Mouse (Mus musculus) spleen, embryonic (tissue): ENCODE measurements around the gene Fkbp8.

ENCODE experiments used
- CTCF ChIA-PET: fragments of 350-600 bp; sonication (Branson Sonifier 250); formaldehyde crosslinking; loops from one replicate; lab custom pipeline; 2022; lab: Charles Lee

Fkbp8 gene

GRCm38 (mm10) chr8:70501820-70502529, 25.5 kb upstream of the Fkbp8 start:
- CTCF ChIA-PET, result no interaction called here

DNA sequence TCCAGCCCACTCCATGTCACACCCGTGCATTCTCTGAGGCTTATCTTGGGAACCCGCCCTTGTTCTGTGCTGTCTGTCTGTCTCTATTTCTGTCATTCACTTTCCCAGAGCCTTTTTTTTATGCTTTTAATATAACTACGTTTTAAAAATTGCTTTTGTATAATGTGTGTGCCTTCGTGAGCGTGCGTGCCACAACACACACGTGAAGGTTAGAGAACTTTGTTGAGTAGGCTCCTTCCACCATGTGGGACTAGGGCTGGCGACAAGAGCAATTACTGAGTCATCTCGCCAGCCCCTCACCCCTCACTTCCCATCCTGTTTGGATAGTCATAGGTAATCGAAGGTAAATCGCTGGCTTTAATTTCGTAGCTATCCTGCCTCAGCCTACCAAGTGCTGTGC, 25.0 kb upstream of the Fkbp8 start:
- CTCF ChIA-PET, result interaction anchor here (0.7 kb wide), 1 partner anchor 597 kb away, joined by 3 read pairs; no protein-coding TSS in a partner anchor

- CTCF ChIA-PET, result interaction anchor here (0.7 to 0.8 kb wide), 2 partner anchors 598 to 683 kb away, joined by 3 to 7 read pairs; no protein-coding TSS in a partner anchor
Observed at GRCm38 (mm10) chr8:70503062-70503750, 24.3 kb upstream of the Fkbp8 start.

GRCm38 (mm10) chr8:70504291-70504716, 23.2 kb upstream of the Fkbp8 start:
- CTCF ChIA-PET, result interaction anchor here (1.0 kb wide), 1 partner anchor 78 kb away, joined by 3 read pairs; no protein-coding TSS in a partner anchor

- CTCF ChIA-PET, result interaction anchor here (0.6 to 1.0 kb wide), 3 partner anchors 14 to 203 kb away, joined by 3 to 9 read pairs (median 3); no protein-coding TSS in a partner anchor
Observed at GRCm38 (mm10) chr8:70504851-70505250, 22.7 kb upstream of the Fkbp8 start.

GRCm38 (mm10) chr8:70505698-70506327, 21.7 kb upstream of the Fkbp8 start:
- CTCF ChIA-PET, result interaction anchor here (0.6 to 0.8 kb wide), 4 partner anchors 15 to 204 kb away, joined by 3 to 9 read pairs (median 6); no protein-coding TSS in a partner anchor

GRCm38 (mm10) chr8:70506328-70507026, 21.0 kb upstream of the Fkbp8 start, which contains the start of gene Rex1bd:
Rex1bd (minus strand) TSS chr8:70506752.
- CTCF ChIA-PET, result interaction anchor here (0.6 to 0.8 kb wide), 2 partner anchors 47 to 72 kb away, joined by 3 to 8 read pairs; no protein-coding TSS in a partner anchor

GRCm38 (mm10) chr8:70507027-70507393, 20.5 kb upstream of the Fkbp8 start:
- CTCF ChIA-PET, result no interaction called here

DNA sequence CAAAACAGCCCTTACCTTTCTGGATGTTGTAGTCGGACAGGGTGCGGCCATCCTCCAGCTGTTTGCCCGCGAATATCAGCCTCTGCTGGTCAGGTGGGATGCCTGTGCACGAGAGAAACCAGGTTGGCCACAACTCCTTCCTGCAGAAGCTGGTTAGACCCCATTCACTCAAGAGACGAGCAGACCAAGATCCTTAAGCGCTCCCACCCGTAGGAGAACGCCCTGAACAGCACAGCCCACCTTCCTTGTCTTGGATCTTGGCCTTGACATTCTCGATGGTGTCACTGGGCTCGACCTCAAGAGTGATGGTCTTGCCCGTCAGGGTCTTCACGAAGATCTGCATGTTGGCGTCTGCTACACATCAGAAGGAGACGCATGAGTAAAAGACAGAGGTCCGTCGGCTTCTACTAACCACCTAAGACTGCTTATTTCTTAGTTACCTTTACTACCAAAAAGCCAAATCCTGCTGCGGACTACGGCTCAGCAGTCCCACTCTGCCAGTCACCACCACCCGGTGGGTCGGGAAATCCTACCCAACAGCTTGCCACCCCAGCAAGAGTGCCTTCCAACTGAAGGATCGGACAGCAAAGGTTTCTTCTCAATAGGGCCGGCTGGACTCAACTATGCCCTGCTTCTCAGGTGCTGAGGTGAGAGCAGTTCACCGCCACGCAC, 18.1 kb upstream of the Fkbp8 start:
- CTCF ChIA-PET, result interaction anchor here (1.9 kb wide), 1 partner anchor 29 kb away, joined by 6 read pairs; the partner anchor contains the start of gene Ell

GRCm38 (mm10) chr8:70510228-70510915, 17.2 kb upstream of the Fkbp8 start, which contains the start of gene Uba52:
Uba52 (minus strand) TSS chr8:70510801.
- CTCF ChIA-PET, result interaction anchor here (0.7 to 1.9 kb wide), 2 partner anchors 28 to 1927 kb away, joined by 3 to 6 read pairs; partner anchors contain the start of gene Ell

GRCm38 (mm10) chr8:70511174-70511573, 16.4 kb upstream of the Fkbp8 start:
- CTCF ChIA-PET, result interaction anchor here (0.7 to 1.4 kb wide), 5 partner anchors 8 to 1927 kb away, joined by 3 to 5 read pairs (median 3); no protein-coding TSS in a partner anchor

GRCm38 (mm10) chr8:70511770-70512169, 15.8 kb upstream of the Fkbp8 start:
- CTCF ChIA-PET, result interaction anchor here (0.7 to 1.4 kb wide), 4 partner anchors 8 to 141 kb away, joined by 3 to 5 read pairs (median 3); no protein-coding TSS in a partner anchor

DNA sequence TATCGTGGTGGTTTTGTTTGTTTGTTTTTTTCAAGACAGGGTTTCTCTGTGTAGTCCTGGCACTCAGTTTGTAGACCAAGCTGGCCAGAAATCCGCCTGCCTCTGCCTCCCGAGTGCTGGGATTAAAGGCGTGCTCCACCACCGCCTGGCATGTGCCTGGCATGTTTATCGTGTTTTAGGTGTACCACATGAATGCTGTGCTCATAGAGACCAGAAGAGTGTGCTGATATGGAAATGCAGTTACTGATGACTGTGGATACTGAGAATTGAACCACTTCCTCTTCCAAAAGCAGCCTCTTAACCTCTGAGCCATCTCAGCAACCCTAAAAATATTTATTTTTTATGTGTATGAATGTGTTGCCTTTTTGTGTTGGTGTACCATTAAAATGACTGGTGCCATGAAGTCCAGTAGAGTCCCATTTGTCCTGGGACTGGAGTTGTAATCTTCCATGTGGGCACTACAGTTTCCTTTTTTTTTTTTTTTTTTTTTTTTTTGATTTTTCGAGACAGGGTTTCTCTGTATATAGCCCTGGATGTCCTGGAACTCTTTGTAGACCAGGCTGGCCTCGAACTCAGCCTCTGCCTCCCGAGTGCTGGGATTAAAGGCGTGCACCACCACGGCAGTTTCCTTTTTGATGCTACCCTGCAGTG, 15.1 kb upstream of the Fkbp8 start:
- CTCF ChIA-PET, result interaction anchor here (0.7 to 1.4 kb wide), 2 partner anchors 11 to 141 kb away, joined by 3 read pairs; no protein-coding TSS in a partner anchor

- CTCF ChIA-PET, result interaction anchor here (0.6 kb wide), 1 partner anchor 982 kb away, joined by 5 read pairs; no protein-coding TSS in a partner anchor
Observed at GRCm38 (mm10) chr8:70513441-70513840, 14.1 kb upstream of the Fkbp8 start.

DNA sequence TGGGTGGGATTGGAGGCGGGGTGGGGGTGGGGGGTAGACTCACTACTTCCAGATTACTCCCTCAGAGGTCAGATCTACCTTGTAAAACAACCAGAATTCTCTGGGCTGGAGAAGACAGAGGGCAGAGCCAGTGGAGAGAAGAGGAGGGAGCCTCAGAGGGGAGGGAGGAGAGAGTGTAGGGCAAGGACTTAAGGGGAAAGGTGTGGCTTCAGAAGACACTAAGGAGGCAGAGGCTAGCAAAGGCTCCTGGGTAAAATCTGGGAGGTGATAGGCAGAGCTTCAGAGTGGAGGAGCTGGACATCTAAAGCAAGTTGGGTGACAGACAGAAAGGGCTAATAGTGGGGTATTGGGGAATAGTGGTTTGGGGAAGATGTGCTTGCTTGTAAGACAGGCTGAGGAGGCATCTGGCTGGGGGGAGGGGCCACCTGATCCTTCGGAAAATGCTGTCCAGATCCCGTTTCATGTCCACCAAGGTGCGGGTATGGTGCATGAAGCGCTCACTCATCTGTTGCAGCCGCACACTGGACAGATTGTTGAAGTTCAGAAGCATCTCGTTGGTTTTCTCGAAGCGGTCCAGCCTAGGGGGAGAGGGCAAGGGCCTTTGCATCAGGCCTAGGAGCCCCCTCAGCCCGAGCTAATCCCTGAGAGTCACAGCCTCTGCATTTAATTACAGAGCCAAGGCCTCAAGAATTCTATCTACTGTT, 9.4 kb upstream of the Fkbp8 start:
- CTCF ChIA-PET, result no interaction called here

GRCm38 (mm10) chr8:70519043-70519442, 8.5 kb upstream of the Fkbp8 start:
- CTCF ChIA-PET, result interaction anchor here (0.6 kb wide), 1 partner anchor 8 kb away, joined by 5 read pairs; no protein-coding TSS in a partner anchor

DNA sequence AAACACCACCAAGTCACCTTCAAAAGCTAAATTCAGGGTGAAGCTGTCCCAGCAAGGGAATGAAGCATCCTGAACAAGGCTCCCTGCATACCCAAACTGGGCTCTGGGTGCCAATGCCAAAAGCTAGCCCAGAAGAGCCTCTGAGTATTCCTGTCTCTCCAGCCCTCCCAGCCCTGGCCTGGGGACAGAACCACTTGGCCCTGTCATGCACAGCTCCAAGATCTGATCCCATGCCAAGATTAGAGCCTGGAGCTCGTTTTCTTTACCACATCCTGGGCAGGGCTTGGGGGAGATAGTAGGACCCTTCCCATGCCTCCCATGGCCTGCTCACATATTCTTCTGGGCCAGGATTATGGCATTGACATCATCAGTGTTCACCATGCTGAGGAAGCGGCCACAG, 7.9 kb upstream of the Fkbp8 start:
- CTCF ChIA-PET, result interaction anchor here (0.6 kb wide), 1 partner anchor 8 kb away, joined by 5 read pairs; no protein-coding TSS in a partner anchor
